Mouse (Mus musculus): ENCODE data around the gene Arl4d.

Gene Arl4d

GRCm38 (mm10) chr11:101714012-101714411, 48.7 kb downstream of the Arl4d start:
- DNase-seq (ENCODE audit: low read depth, low spot score): no peak
